ENCODE assay signal across 8 mouse cellular contexts in genomic region chr9:90270193-90270943, GRCm38 (mm10). TPM values are rescaled to one million over a fixed set of nuclear protein-coding genes. Genes with fewer than 3 reads are reported as not detected.
DNase-seq lines count a peak whose midpoint lies in the region; ATAC-seq and TF ChIP-seq lines count a peak whose summit lies in the region.

Gene Tbc1d2b (minus strand): TSS chr9:90270804.

- peak within 1 kb of the TSS; percentile 77 for H3K4me2 ChIP-seq in embryonic facial prominence, embryonic 15.5 days (replicated peaks)
- H3K4me2 ChIP-seq in midbrain, postnatal 0 days (ENCODE audit: low read depth, low read length, poor library complexity, severe bottlenecking), result peak within 1 kb of the TSS; percentile 75

- no peak for TF ChIP-seq CTCF in midbrain, postnatal 0 days (IDR thresholded peaks at IDR 0.05)

- DNase-seq in 3T3-L1 (ENCODE audit: low read depth, low spot score) (peak; percentile 46), liver (peak; percentile 85)
- peak; percentile 75 to 90 for DNase-seq in adrenal gland, postnatal 36 days
- peak; percentile 68 to 74 for DNase-seq in heart, adult 9 months (ENCODE audit: low spot score in 2 of 2)
- DNase-seq in kidney, adult 9 months, result peak; percentile 49
- DNase-seq in midbrain, postnatal 0 days (ENCODE audit: low spot score), result peak; percentile 72
- peak; percentile 55 to 63 for DNase-seq in spleen, postnatal 36 days (ENCODE audit: low spot score in 2 of 2)

- peaks cover 43% of the 10 kb centered on the region for H3K4me1 ChIP-seq in embryonic facial prominence, embryonic 15.5 days
- H3K4me1 ChIP-seq in midbrain, postnatal 0 days (ENCODE audit: insufficient read depth, low read length), result peaks cover 9% of the 10 kb centered on the region; the same call in 1 of the 2 replicates

- H3K9ac ChIP-seq in embryonic facial prominence, embryonic 15.5 days, result peak within 1 kb of the TSS; percentile 83
- H3K9ac ChIP-seq in midbrain, postnatal 0 days (replicated peaks; ENCODE audit: low read length, poor library complexity, severe bottlenecking), result peak within 1 kb of the TSS; percentile 79

- H3K9me3 ChIP-seq in embryonic facial prominence, embryonic 15.5 days (replicated peaks), result no peaks in the 10 kb centered on the region
- H3K9me3 ChIP-seq in midbrain, postnatal 0 days (ENCODE audit: low read length), result no peaks in the 10 kb centered on the region

- no peaks in the 10 kb centered on the region for H3K27me3 ChIP-seq in embryonic facial prominence, embryonic 15.5 days
- no peaks in the 10 kb centered on the region for H3K27me3 ChIP-seq in midbrain, postnatal 0 days (ENCODE audit: insufficient read depth, low read length)

- under 1% methylated on average over 73 of the region's 74 CpGs for WGBS in embryonic facial prominence, embryonic 15.5 days
- WGBS in midbrain, postnatal 0 days, result under 1% methylated on average over 68 of the region's 74 CpGs

- ATAC-seq in embryonic facial prominence, embryonic 15.5 days (ENCODE audit: insufficient number of reproducible peaks, low FRiP score, low TSS enrichment, low read depth), result peak; percentile 82
- peak; percentile 90 for ATAC-seq in midbrain, postnatal 0 days (ENCODE audit: low FRiP score)

- peak within 1 kb of the TSS; percentile 87 for H3K27ac ChIP-seq in embryonic facial prominence, embryonic 15.5 days (replicated peaks)
- 0 out of 2 replicates have a peak within 1 kb of the TSS, but pooled peaks have one; percentile 32 for H3K27ac ChIP-seq in midbrain, postnatal 0 days (ENCODE audit: low read depth, low read length)

- peak within 1 kb of the TSS; percentile 87 for H3K4me3 ChIP-seq in embryonic facial prominence, embryonic 15.5 days (replicated peaks)
- peak within 1 kb of the TSS; percentile 74 for H3K4me3 ChIP-seq in midbrain, postnatal 0 days (ENCODE audit: low read depth, low read length)

- H3K36me3 ChIP-seq in embryonic facial prominence, embryonic 15.5 days, result no peaks in the 10 kb centered on the region
- no peaks in the 10 kb centered on the region for H3K36me3 ChIP-seq in midbrain, postnatal 0 days (ENCODE audit: insufficient read depth, low read length)

RNA-seq across cellular contexts. Expression of gene Tbc1d2b, which starts in this region (rescaled TPM):
- 10 to 100 TPM; 36.0 to 41.1 TPM for total RNA-seq in adrenal gland, postnatal 36 days (2021)
- polyA plus RNA-seq in embryonic facial prominence, embryonic 15.5 days (2015; fragmentation: Nextera tagmentation; extraction: Ambion mirVana), result 20.1 and 21.0 TPM in 2 replicates
- total RNA-seq in midbrain, postnatal 0 days (2014; rRNA removed), result 17.8 and 21.6 TPM in 2 replicates
- polyA plus RNA-seq in midbrain, postnatal 0 days (2015; fragmentation: Nextera tagmentation; extraction: Ambion mirVana), result 3.2 and 3.7 TPM in 2 replicates

Comparison
In these comparisons a context has a peak if more than half of its experiments do, and no peak if none do; other contexts are left out.
1. Peak in every context shown above with its lines: DNase-seq, ATAC-seq, H3K4me3 ChIP-seq and H3K27ac ChIP-seq.